Mouse (Mus musculus) midbrain, embryonic 14.5 days (tissue): ENCODE measurements around the gene Ngdn. TPM values are rescaled to one million over a fixed set of nuclear protein-coding genes. Genes with fewer than 3 reads are reported as not detected.
"Not testable (repeated sequence)": the region's sequence is repeated elsewhere in the genome, so short reads cannot be mapped to it uniquely, and the experiment has no call there.

Experiments
- ATAC-seq: fragments of 200-750 bp; cut with Nextera tagmentation; 2 replicates; pipeline ENCODE4 v1.8.0; 2017; ENCODE audit warnings: moderate number of reproducible peaks, moderate library complexity; ENCODE audit not compliant: low FRiP score, low TSS enrichment
- DNase-seq: peaks from one replicate; pipeline ENCODE4 v3.0.0-alpha.2; 2015
- H3K27ac ChIP-seq: fragments of 300-500 bp; sonication (generic); replicated peaks from 2 replicates; pipeline ENCODE4 v1.5.1; 2014; ENCODE audit warnings: mild to moderate bottlenecking, low read depth, low read length, moderate library complexity
- H3K27me3 ChIP-seq: fragments of 300-500 bp; sonication (generic); 2 replicates; pipeline ENCODE4 v1.6.1; 2014; ENCODE audit warnings: low read length, control low read depth, mixed read lengths; ENCODE audit not compliant: control insufficient read depth, insufficient read depth
- H3K36me3 ChIP-seq: fragments of 300-500 bp; sonication (generic); 2 replicates; pipeline ENCODE4 v1.6.1; 2014; ENCODE audit warnings: low read length, control low read depth; ENCODE audit not compliant: control insufficient read depth, insufficient read depth
- H3K4me1 ChIP-seq: fragments of 300-500 bp; sonication (generic); 2 replicates; pipeline ENCODE4 v1.6.1; 2014; ENCODE audit warnings: mild to moderate bottlenecking, antibody characterized with exemption, low read length, control low read depth; ENCODE audit not compliant: control insufficient read depth, insufficient read depth
- H3K4me2 ChIP-seq: fragments of 300-500 bp; sonication (generic); 2 replicates; pipeline ENCODE4 v1.6.1; 2014; ENCODE audit warnings: mild to moderate bottlenecking, low read length, moderate library complexity
- H3K4me3 ChIP-seq: fragments of 300-500 bp; sonication (generic); replicated peaks from 2 replicates; pipeline ENCODE4 v1.5.1; 2014; ENCODE audit warnings: low read depth, low read length
- H3K9ac ChIP-seq: fragments of 300-500 bp; sonication (generic); replicated peaks from 2 replicates; pipeline ENCODE4 v1.6.1; 2014; ENCODE audit warnings: mild to moderate bottlenecking, low read length, moderate library complexity
- H3K9me3 ChIP-seq: fragments of 300-500 bp; sonication (generic); 2 replicates; pipeline ENCODE4 v1.6.1; 2016; ENCODE audit warnings: low read length, control low read depth, mixed read lengths; ENCODE audit not compliant: control insufficient read depth
- WGBS: fragments of 180-500 bp; shearing (Covaris S2); extraction: QIAGEN DNeasy Blood & Tissue Kit; methylation state at CpG from one replicate; pipeline ENCODE4 v1.1.7; 2014; 5-methylcytosine and 5-hydroxymethylcytosine counted together
- polyA plus RNA-seq: library from polyadenylated mRNA; unstranded; fragments of >200 nt; fragmentation: Nextera tagmentation; extraction: Ambion mirVana; gene quantifications from 2 replicates; pipeline ENCODE4 v1.2.1, GENCODE M21; 2014

Gene Ngdn
- polyA plus RNA-seq, 1 experiment from 2014 or later: 51.7 TPM

- peaks cover 41% of the 10 kb centered on the region for H3K4me1 ChIP-seq
- H3K27me3 ChIP-seq: no peaks in the 10 kb centered on the region
- H3K27ac ChIP-seq: peak overlapping the region; percentile 96
- peak overlapping the region; percentile 32; the same call in 1 of the 2 replicates for H3K9ac ChIP-seq
- no peaks in the 10 kb centered on the region for H3K9me3 ChIP-seq
- no peak overlapping the region for H3K4me3 ChIP-seq
- peak overlapping the region; percentile 45 for H3K4me2 ChIP-seq
- WGBS: 4% methylated on average over 5 of the region's 5 CpGs
- ATAC-seq (peak; percentile 85), DNase-seq (peak; percentile 91)
- H3K36me3 ChIP-seq: peaks cover 6% of the 10 kb centered on the region; the same call in 1 of the 2 replicates
These were observed 13.1 kb downstream of the Ngdn start for GRCm38 (mm10) chr14:55028333-55028835.

- peak; percentile 51 for ATAC-seq
These were observed 13.9 kb downstream of the Ngdn start for GRCm38 (mm10) chr14:55029034-55029698.

GRCm38 (mm10) chr14:55032695-55033225 lies 17.5 kb downstream of the Ngdn start:
- no peak overlapping the region for H3K4me3 ChIP-seq
- H3K4me2 ChIP-seq: peak overlapping the region; percentile 40
- no peaks in the 10 kb centered on the region for H3K27me3 ChIP-seq
- DNase-seq (no peak), ATAC-seq (no peak)
- H3K36me3 ChIP-seq: no peaks in the 10 kb centered on the region
- H3K4me1 ChIP-seq: peaks cover 36% of the 10 kb centered on the region
- H3K27ac ChIP-seq: peak overlapping the region; percentile 62
- peak overlapping the region; percentile 37; the same call in 1 of the 2 replicates for H3K9ac ChIP-seq
- H3K9me3 ChIP-seq: no peaks in the 10 kb centered on the region
- WGBS: 13% methylated on average over 19 of the region's 19 CpGs

More at GRCm38 (mm10) chr14:55029034-55029698, 13.9 kb downstream of the Ngdn start:
- Histone ChIP-seq H3K27ac (peak overlapping the region; percentile 96), H3K4me1 (peaks cover 41% of the 10 kb centered on the region), H3K4me3 (no peak overlapping the region), H3K36me3 (no peaks in the 10 kb centered on the region), H3K4me2 (peak overlapping the region; percentile 45), H3K27me3 (no peaks in the 10 kb centered on the region), H3K9me3 (no peaks in the 10 kb centered on the region), H3K9ac (peak overlapping the region; percentile 32; the same call in 1 of the 2 replicates)
- 3% methylated on average over 11 of the region's 11 CpGs for WGBS
- peak; percentile 85 for DNase-seq

GRCm38 (mm10) chr14:55043694-55044093 lies 28.4 kb downstream of the Ngdn start:
- no CpG with 5 or more reads among the region's 2 CpGs for WGBS
- ATAC-seq, H3K27ac ChIP-seq, H3K4me1 ChIP-seq, H3K4me3 ChIP-seq, H3K9ac ChIP-seq, H3K9me3 ChIP-seq, H3K36me3 ChIP-seq, DNase-seq, H3K27me3 ChIP-seq, H3K4me2 ChIP-seq: not testable (repeated sequence)

GRCm38 (mm10) chr14:55047971-55048531 lies 32.8 kb downstream of the Ngdn start:
- no peak overlapping the region for H3K27ac ChIP-seq
- H3K4me2 ChIP-seq: no peak overlapping the region
- 82% methylated on average over 2 of the region's 2 CpGs for WGBS
- no peaks in the 10 kb centered on the region for H3K36me3 ChIP-seq
- H3K4me3 ChIP-seq: no peak overlapping the region
- DNase-seq: no peak
- no peak for ATAC-seq
- no peaks in the 10 kb centered on the region for H3K9me3 ChIP-seq
- no peaks in the 10 kb centered on the region for H3K4me1 ChIP-seq
- H3K9ac ChIP-seq: no peak overlapping the region
- no peaks in the 10 kb centered on the region for H3K27me3 ChIP-seq

GRCm38 (mm10) chr14:55052496-55052895 lies 37.2 kb downstream of the Ngdn start:
- H3K27me3 ChIP-seq: no peaks in the 10 kb centered on the region
- DNase-seq: peak; percentile 88
- H3K4me2 ChIP-seq: peak overlapping the region; percentile 35
- no peaks in the 10 kb centered on the region for H3K36me3 ChIP-seq
- 0 out of 2 replicates have a peak, but pooled peaks cover 4% of the 10 kb centered on the region for H3K4me1 ChIP-seq
- peak overlapping the region; percentile 88 for H3K27ac ChIP-seq
- H3K9me3 ChIP-seq: no peaks in the 10 kb centered on the region
- H3K9ac ChIP-seq: no peak overlapping the region
- 57% methylated on average over 9 of the region's 9 CpGs for WGBS
- peak; percentile 68 for ATAC-seq
- H3K4me3 ChIP-seq: no peak overlapping the region

- H3K4me1 ChIP-seq: 0 out of 2 replicates have a peak, but pooled peaks cover 4% of the 10 kb centered on the region
- no peaks in the 10 kb centered on the region for H3K27me3 ChIP-seq
- no peaks in the 10 kb centered on the region for H3K36me3 ChIP-seq
- no peaks in the 10 kb centered on the region for H3K9me3 ChIP-seq
- H3K4me2 ChIP-seq: peak overlapping the region; percentile 35
- H3K4me3 ChIP-seq: no peak overlapping the region
- DNase-seq: peak; percentile 46
- H3K27ac ChIP-seq: peak overlapping the region; percentile 88
- no peak overlapping the region for H3K9ac ChIP-seq
- ATAC-seq: no peak
- 64% methylated on average over 4 of the region's 4 CpGs for WGBS
These were observed 37.8 kb downstream of the Ngdn start for GRCm38 (mm10) chr14:55053050-55053449.

GRCm38 (mm10) chr14:55053708-55054190 lies 38.5 kb downstream of the Ngdn start:
- Histone ChIP-seq H3K9ac (peak overlapping the region; percentile 31; the same call in 1 of the 2 replicates), H3K4me3 (peak overlapping the region; percentile 27), H3K4me1 (peaks cover 6% of the 10 kb centered on the region; the same call in 1 of the 2 replicates), H3K27ac (peak overlapping the region; percentile 88), H3K36me3 (no peaks in the 10 kb centered on the region), H3K9me3 (no peaks in the 10 kb centered on the region), H3K27me3 (no peaks in the 10 kb centered on the region), H3K4me2 (peak overlapping the region; percentile 45)
- DNase-seq: peak; percentile 86
- ATAC-seq: peak; percentile 83
- 72% methylated on average over 17 of the region's 17 CpGs for WGBS
